Mouse (Mus musculus) forelimb bud, embryonic 11.5 days (tissue): ENCODE measurements around the gene Sult6b1.

Source experiments
- DNase-seq: peaks from one replicate; pipeline ENCODE4 v3.0.0-alpha.2; 2012; ENCODE audit warnings: low read depth, low spot score

The Sult6b1 gene

GRCm38 (mm10) chr17:78906892-78907291 lies at the start of gene Sult6b1:
Sult6b1 (minus strand) TSS chr17:78906992.
- no peak for DNase-seq

GRCm38 (mm10) chr17:78953240-78953639 lies 46.4 kb upstream of the Sult6b1 start:
- DNase-seq, result no peak

GRCm38 (mm10) chr17:78952070-78952469 lies 45.3 kb upstream of the Sult6b1 start:
- DNase-seq, result no peak

- DNase-seq, result no peak
Measured at GRCm38 (mm10) chr17:78951225-78951624, 44.4 kb upstream of the Sult6b1 start.

- DNase-seq, result no peak
Measured at GRCm38 (mm10) chr17:78942579-78942978, 35.8 kb upstream of the Sult6b1 start.

GRCm38 (mm10) chr17:78938927-78939326 lies 32.1 kb upstream of the Sult6b1 start:
- no peak for DNase-seq

GRCm38 (mm10) chr17:78937229-78937853 lies 30.5 kb upstream of the Sult6b1 start:
- DNase-seq, result no peak

- peak; percentile 99 for DNase-seq
Measured at GRCm38 (mm10) chr17:78936466-78937228, 29.9 kb upstream of the Sult6b1 start, which contains the start of the genes Cebpz and Ndufaf7. Cebpz (minus strand) TSS chr17:78937066. Ndufaf7 (plus strand) TSS chr17:78937136.

GRCm38 (mm10) chr17:78935857-78936256 lies 29.1 kb upstream of the Sult6b1 start:
- DNase-seq, result no peak

- no peak for DNase-seq
Measured at GRCm38 (mm10) chr17:78917696-78918095, 10.9 kb upstream of the Sult6b1 start.

- no peak for DNase-seq
Measured at GRCm38 (mm10) chr17:78916899-78917298, 10.1 kb upstream of the Sult6b1 start.

GRCm38 (mm10) chr17:78916369-78916813 lies 9.6 kb upstream of the Sult6b1 start, which contains the start of gene Cebpzos:
Cebpzos (plus strand) TSS chr17:78916500.
- DNase-seq, result peak; percentile 92

GRCm38 (mm10) chr17:78915772-78916171 lies 9.0 kb upstream of the Sult6b1 start:
- DNase-seq, result no peak

GRCm38 (mm10) chr17:78913921-78914320 lies 7.1 kb upstream of the Sult6b1 start:
- DNase-seq, result no peak

- no peak for DNase-seq
Measured at GRCm38 (mm10) chr17:78912861-78913281, 6.1 kb upstream of the Sult6b1 start.

GRCm38 (mm10) chr17:78909374-78909773 lies 2.6 kb upstream of the Sult6b1 start:
- no peak for DNase-seq

GRCm38 (mm10) chr17:78903158-78903557 lies 3.6 kb downstream of the Sult6b1 start:
- DNase-seq, result no peak

GRCm38 (mm10) chr17:78895394-78895793 lies 11.4 kb downstream of the Sult6b1 start:
- DNase-seq, result peak; percentile 47

- no peak for DNase-seq
Measured at GRCm38 (mm10) chr17:78894991-78895390, 11.8 kb downstream of the Sult6b1 start.

GRCm38 (mm10) chr17:78891020-78891419 lies 15.8 kb downstream of the Sult6b1 start:
- no peak for DNase-seq

- DNase-seq, result no peak
Measured at GRCm38 (mm10) chr17:78889184-78889583, 17.6 kb downstream of the Sult6b1 start.

- no peak for DNase-seq
Measured at GRCm38 (mm10) chr17:78888554-78888953, 18.2 kb downstream of the Sult6b1 start.
